Mouse (Mus musculus): ENCODE measurements around the gene Hectd3. TPM values are rescaled to one million over a fixed set of nuclear protein-coding genes. Genes with fewer than 3 reads are reported as not detected.

Gene Hectd3
- total RNA-seq, 2 experiments from 2014 or later, result 24.8 to 27.0 TPM

DNA sequence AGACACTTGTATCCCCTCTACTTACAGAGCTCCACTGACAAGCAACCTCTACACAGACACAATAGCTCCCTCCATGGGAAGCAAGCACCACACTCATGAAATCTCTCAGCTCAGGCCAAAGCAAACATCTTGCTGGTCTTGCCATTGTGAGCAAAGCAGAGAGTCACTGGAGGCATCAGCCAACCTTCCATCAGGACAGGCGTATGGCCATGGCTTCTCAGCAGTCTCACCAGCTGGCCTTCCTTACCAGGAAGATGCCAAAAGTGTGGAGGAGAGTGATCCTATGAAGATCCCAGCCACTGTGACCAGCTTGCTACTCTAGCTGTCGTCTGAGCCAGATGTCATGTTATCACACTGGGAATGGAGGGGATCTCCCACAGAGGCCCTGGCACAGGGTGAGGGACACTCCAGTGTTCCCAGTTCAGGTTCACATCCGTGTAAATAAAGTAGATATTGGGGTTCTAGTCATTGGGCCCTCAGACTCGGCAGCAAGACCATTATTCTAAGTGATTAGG lies 19.8 kb downstream of the Hectd3 start:
- no peak for DNase-seq

GRCm38 (mm10) chr4:117017738-117018137 lies 22.6 kb downstream of the Hectd3 start:
- no peak for DNase-seq

- no peak for DNase-seq
These were observed 23.2 kb downstream of the Hectd3 start for GRCm38 (mm10) chr4:117018327-117018726.

GRCm38 (mm10) chr4:117019206-117020134 lies 24.4 kb downstream of the Hectd3 start, which contains the start of gene Eif2b3:
Eif2b3 (plus strand) TSS chr4:117019402.
- peak; percentile 93 for DNase-seq

GRCm38 (mm10) chr4:117023469-117023868 lies 28.4 kb downstream of the Hectd3 start:
- no peak for DNase-seq

GRCm38 (mm10) chr4:117031105-117031504 lies 36.0 kb downstream of the Hectd3 start:
- DNase-seq, result no peak

GRCm38 (mm10) chr4:117039925-117040687 lies 45.0 kb downstream of the Hectd3 start:
- DNase-seq, result peak; percentile 64

- DNase-seq, result no peak
These were observed 45.7 kb downstream of the Hectd3 start for GRCm38 (mm10) chr4:117040791-117041190.

DNA sequence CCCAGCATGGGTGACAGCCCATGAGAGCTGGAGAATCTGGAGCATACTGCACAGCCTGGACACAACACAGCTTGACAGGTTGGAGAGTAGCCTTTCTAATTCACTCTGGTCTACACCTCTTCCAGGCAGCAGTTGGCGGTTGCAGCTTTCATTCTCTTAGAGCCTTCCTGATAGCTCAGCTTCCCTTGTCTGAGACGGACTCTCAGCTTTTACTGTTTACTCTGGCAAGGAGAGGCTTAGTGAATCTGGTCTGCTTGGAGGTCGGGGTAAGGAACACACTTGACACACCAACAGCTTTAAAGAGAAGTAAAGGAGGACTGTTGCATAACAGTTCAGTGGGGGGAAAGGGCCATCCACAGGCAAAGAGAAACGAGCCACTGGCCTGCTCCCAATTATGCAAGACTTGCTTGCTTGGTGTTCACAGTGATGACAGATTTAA lies 46.2 kb downstream of the Hectd3 start:
- DNase-seq, result peak; percentile 69

- DNase-seq, result peak; percentile 43
These were observed 53.7 kb downstream of the Hectd3 start for GRCm38 (mm10) chr4:117048836-117049235.

DNA sequence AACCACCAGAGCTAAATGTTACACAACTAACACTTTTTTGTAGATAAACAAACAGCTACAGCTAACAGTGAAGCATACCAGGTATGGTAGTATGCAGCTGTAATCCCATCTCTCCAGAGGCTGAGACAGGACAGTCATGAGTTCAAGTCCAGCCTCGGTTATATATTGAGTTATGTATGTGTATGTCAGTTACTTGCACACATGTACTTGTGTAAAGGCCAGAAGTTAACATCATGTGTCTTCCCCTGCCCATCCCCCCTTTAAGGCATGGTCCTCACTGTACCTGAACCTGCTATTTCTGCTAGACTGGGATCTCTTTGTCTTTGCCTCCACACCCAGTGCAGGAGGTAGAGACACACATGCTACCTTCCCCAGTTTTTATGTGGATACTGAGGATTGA lies 54.4 kb downstream of the Hectd3 start:
- DNase-seq, result no peak

DNA sequence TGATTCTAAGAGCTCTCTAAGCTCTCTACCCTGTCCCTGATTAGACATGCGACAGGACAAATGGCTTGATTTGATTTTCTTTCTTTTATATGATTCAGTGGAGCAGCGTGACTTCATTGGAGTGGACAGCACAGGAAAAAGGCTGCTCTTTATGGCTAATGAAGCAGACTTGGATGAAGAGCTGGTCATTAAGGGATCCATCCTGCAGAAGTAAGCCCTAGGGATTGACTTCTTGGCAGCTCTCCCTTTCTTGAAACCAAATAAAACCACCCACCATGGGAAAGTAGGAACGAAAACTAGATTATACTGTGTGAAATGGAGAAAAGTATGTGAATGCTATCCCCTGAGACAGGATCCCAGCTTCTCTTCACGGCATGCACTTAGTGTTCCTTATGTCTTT lies 57.5 kb downstream of the Hectd3 start:
- no peak for DNase-seq

- DNase-seq, result no peak
These were observed 58.8 kb downstream of the Hectd3 start for GRCm38 (mm10) chr4:117053956-117054355.

Other genes with a start within 250 kb of the Hectd3 start
- 10 to 100 TPM; 16.2 to 19.4 TPM for gene Toe1, start 187.7 kb upstream of the Hectd3 start, total RNA-seq (2021)
- 1 to 10 TPM; 4.2 to 4.7 TPM for gene Mutyh, start 187.6 kb upstream of the Hectd3 start, total RNA-seq (2021)
- 1 to 10 TPM; 5.2 to 9.2 TPM for gene Hpdl, start 173.6 kb upstream of the Hectd3 start, total RNA-seq (2021)
- gene Zswim5, start 117.9 kb upstream of the Hectd3 start, total RNA-seq (2021), result 1 to 10 TPM; 3.0 to 3.2 TPM
- 100 to 1,000 TPM; 122 to 150 TPM for gene Urod, start 904 bp upstream of the Hectd3 start, total RNA-seq (2021)
- 10 to 100 TPM; 29.3 to 32.3 TPM for gene Eif2b3, start 24.1 kb downstream of the Hectd3 start, total RNA-seq (2021)
- gene Ptch2, start 100.8 kb downstream of the Hectd3 start, total RNA-seq (2021), result 1 to 10 TPM; 5.1 to 7.8 TPM
- gene Btbd19, start 130.4 kb downstream of the Hectd3 start, total RNA-seq (2021), result 1 to 10 TPM; 6.0 to 6.4 TPM
- not detected for gene Tctex1d4, start 131.5 kb downstream of the Hectd3 start, total RNA-seq (2021)
- 10 to 100 TPM in 1 of 2 experiments, 1 to 10 TPM in 1; 4.2 to 13.5 TPM for gene Plk3, start 138.6 kb downstream of the Hectd3 start, total RNA-seq (2021)
- 1,000 to 10,000 TPM; 1,173 to 1,206 TPM for gene Rps8, start 160.9 kb downstream of the Hectd3 start, total RNA-seq (2021)
- gene Kif2c, start 187.3 kb downstream of the Hectd3 start, total RNA-seq (2021), result 1 to 10 TPM; 6.9 to 9.6 TPM